Mouse (Mus musculus): ENCODE results near the gene Phactr2. TPM values are rescaled to one million over a fixed set of nuclear protein-coding genes. Genes with fewer than 3 reads are reported as not detected.
"Not testable (repeated sequence)": the region's sequence is repeated elsewhere in the genome, so short reads cannot be mapped to it uniquely, and the experiment has no call there.

Gene Phactr2
- 10 to 100 TPM; 13.1 to 15.5 TPM for total RNA-seq (2021)
- long read RNA-seq, experiment 1, partial matches to known transcripts: 1 of 3 reads
- long read RNA-seq, experiment 1, other reads (novel, unspliced or antisense): 1 of 3 reads
- long read RNA-seq, experiment 2, partial matches to known transcripts: 1 of 9 reads
- long read RNA-seq, experiment 2, other reads (novel, unspliced or antisense): 6 of 9 reads

DNA sequence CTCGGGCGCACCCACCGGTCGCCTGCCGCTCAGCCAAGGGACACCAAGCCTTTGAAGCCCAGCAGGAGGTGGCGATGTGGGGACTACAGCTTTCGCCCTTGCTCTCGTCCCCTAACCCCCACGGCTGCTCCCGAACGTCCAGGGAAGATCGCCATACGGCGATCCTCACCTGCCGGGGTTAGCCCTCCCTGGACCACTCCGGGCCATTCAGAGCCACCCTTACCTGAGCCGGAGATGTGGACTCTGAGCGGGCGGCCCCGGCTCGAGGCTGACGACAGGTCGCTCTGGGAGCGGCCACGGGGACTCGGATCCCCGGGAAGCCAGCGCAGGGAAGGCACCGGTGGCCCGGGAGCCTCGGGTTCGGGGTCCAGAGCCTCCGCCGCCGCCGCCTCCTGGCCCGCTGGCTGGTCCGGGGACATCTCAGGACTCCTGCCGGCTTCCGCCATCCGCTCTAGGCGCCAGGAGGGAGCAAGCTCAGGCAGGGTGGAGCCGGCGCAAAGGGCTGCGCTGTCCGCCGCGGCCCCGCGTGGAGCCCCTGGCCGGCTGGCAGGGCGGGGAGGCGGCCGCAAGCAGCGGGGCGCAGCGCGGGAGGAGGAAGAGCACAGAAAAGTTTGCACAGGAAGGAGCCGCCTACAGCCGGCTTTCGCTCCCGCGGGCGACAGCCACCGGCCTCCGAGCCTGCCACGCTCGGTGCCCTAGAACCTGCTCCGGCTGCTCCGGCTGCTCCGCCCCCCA, at the start of gene Phactr2:
TSS of gene Phactr2 (minus strand) at position 580 of the 735 bp plus-strand sequence.
- DNase-seq: peak; percentile 8 to 18
- intact Hi-C loops (cut with DNase I): no loop called here

- intact Hi-C loops (cut with DNase I): no loop called here
- DNase-seq: no peak
These were observed 47.6 kb upstream of the Phactr2 start for GRCm38 (mm10) chr10:13521857-13522256.

GRCm38 (mm10) chr10:13502371-13502770, 28.2 kb upstream of the Phactr2 start:
- intact Hi-C loops (cut with DNase I): no loop called here

DNA sequence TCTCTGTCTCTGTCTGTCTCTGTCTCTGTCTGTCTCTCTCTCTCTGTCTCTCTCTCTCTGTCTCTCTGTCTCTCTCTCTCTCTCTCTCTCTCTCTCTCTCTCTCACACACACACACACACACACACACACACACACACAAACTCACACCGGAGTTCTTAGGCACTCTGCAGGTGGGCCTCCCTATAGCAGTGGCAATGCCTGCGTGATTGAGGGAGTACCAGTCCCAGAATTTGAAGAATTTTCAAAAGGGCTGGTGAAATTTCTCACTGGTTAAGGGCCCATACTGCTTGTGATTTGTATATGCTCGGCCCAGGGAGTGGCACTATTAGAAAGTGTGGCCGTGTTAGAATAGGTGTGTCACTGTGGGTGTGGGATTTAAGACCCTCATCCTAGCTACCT, 27.3 kb upstream of the Phactr2 start:
- intact Hi-C loops (cut with DNase I): not testable (repeated sequence)

More at GRCm38 (mm10) chr10:13502371-13502770, 28.2 kb upstream of the Phactr2 start:
- DNase-seq: no peak

GRCm38 (mm10) chr10:13500938-13501496, 26.8 kb upstream of the Phactr2 start:
- intact Hi-C loops (cut with DNase I): no loop called here

More for the DNA sequence above, 27.3 kb upstream of the Phactr2 start:
- not testable (repeated sequence) for DNase-seq

GRCm38 (mm10) chr10:13500473-13500872, 26.3 kb upstream of the Phactr2 start:
- DNase-seq: no peak
- intact Hi-C loops (cut with DNase I): no loop called here

More at GRCm38 (mm10) chr10:13500938-13501496, 26.8 kb upstream of the Phactr2 start:
- peak; percentile 75 to 81 for DNase-seq

- intact Hi-C loops (cut with DNase I): no loop called here
- no peak for DNase-seq
These were observed 25.1 kb upstream of the Phactr2 start, which contains the start of gene Fuca2 for GRCm38 (mm10) chr10:13499331-13499730. Gene Fuca2 (plus strand): TSS chr10:13499540.

DNA sequence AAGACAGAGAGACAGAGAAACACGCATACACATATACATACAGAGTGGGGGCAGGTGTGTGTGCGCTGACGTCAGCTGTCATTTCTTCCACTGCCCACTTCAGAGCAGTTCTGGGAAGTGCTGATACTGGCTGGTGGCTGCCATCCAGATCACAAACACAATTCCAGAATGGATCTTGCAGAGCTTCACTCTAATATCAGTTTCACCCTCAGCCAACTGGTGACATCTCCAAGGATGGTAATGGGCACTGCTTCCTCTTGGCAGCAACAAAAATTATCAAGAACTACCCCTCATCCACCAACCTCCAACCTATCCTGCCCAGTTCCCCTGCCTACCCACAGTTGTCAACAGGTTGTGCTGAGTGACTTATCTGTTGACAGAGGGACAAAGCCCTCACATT, 22.1 kb upstream of the Phactr2 start:
- DNase-seq: no peak
- intact Hi-C loops (cut with DNase I): no loop called here

DNA sequence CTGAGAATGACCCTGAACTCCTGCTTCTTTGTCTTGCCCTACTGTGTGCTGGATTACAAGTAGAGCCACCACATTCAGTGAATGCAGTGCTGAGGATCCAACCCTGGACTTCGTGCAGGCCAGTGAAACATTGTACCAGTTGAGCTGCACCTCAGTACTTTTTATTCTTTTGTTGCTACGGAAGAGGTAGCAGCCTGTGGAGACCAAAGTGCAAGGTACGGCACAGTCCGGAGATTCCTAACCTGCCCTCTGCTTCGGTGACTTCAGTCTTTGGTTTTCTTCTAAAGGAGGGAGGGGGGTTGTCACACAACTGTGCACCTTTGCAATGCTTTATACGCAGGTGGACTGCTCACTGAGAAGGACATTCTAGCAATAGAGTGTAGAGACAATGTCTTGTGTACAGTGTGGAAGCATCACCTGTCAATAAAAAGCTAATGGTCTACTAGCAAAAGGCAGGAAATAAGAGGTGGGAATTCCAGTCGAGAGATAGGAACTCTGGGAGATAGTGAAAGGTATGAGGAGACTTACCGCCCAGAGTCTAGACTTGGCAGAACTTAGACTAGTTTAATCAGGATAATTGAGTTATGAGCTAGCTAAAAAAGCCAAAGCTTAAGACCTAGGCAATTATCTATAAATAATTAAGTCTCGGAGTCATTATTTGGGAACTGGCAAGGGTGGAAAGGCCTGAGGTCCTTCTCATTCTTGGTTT, 19.9 kb upstream of the Phactr2 start:
- no peak for DNase-seq
- intact Hi-C loops (cut with DNase I): no loop called here

- intact Hi-C loops (cut with DNase I): no loop called here
- DNase-seq: no peak
These were observed 15.5 kb upstream of the Phactr2 start for GRCm38 (mm10) chr10:13489671-13490070.

- intact Hi-C loops (cut with DNase I): no loop called here
These were observed 11.7 kb upstream of the Phactr2 start for GRCm38 (mm10) chr10:13485958-13486357.

DNA sequence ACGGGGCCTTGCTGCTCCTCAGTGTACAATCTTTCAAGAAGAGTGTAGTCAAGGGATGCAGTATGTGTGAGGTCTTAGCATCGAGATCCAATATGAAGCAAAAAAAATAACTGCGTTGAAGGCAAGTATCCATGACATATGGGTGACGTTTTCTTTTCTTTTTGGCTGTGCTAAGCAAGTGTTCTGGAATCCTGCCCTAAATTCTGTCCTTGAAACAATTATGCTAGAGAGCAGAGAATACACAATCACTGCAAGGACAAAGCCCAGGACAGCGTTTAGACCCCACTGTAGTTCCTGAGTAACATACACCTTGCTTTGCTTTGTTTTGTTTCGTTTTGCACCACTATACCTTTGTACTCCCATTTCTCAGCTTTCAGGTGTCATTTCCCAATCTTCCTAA, 5.1 kb upstream of the Phactr2 start:
- DNase-seq: no peak
- intact Hi-C loops (cut with DNase I): no loop called here

More at GRCm38 (mm10) chr10:13485958-13486357, 11.7 kb upstream of the Phactr2 start:
- DNase-seq: no peak

- intact Hi-C loops (cut with DNase I): no loop called here
- DNase-seq: no peak
These were observed 909 bp upstream of the Phactr2 start for GRCm38 (mm10) chr10:13475121-13475520.

DNA sequence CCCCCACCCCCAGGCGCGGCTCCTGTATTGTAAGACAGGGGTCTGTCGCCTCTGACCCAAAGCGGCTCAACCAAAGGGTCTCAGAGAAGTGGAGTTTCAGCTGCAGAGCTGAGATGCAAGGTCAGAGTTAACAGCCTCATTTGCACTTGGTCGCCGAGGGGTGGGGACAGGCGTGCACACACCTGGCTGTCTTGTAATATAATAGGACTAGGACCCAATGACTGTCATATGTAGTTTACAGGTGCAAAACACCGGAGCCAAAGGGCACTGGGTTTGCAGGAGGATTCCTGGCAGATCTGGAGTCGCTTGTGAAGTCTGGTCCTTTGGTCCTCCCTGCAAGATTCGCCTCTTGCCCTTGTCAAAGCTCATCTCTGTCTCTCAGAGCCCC, 350 bp upstream of the Phactr2 start:
- DNase-seq: no peak
- intact Hi-C loops (cut with DNase I): no loop called here

- intact Hi-C loops (cut with DNase I): no loop called here
- peak in 1 of 2 experiments; percentile 12 for DNase-seq
These were observed 852 bp downstream of the Phactr2 start for GRCm38 (mm10) chr10:13473287-13473832.

DNA sequence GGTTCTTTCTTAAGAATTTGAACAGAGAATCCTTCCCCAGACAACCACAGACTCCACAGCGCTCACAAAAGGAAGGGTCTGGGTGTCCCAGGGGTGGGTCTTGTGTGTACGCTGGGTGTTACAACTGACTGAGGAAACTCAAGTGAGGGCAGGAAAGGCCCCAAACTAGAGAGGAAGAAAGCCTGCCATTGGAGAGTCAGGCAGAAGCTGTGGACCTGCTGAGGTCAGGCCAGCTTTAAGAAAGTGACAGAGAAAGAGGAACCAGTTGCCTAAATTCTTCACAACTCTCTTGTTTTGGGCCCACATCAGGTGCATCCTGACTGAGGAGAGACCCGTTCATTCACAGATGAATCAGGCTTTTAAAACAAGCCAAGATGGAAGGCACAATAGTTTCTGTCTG, 4.0 kb downstream of the Phactr2 start:
- no peak for DNase-seq
- intact Hi-C loops (cut with DNase I): no loop called here

- intact Hi-C loops (cut with DNase I); DNase-seq: not testable (repeated sequence)
These were observed 6.1 kb downstream of the Phactr2 start for GRCm38 (mm10) chr10:13468025-13468529.

- no peak for DNase-seq
- intact Hi-C loops (cut with DNase I): no loop called here
These were observed 7.3 kb downstream of the Phactr2 start for GRCm38 (mm10) chr10:13466925-13467324.

DNA sequence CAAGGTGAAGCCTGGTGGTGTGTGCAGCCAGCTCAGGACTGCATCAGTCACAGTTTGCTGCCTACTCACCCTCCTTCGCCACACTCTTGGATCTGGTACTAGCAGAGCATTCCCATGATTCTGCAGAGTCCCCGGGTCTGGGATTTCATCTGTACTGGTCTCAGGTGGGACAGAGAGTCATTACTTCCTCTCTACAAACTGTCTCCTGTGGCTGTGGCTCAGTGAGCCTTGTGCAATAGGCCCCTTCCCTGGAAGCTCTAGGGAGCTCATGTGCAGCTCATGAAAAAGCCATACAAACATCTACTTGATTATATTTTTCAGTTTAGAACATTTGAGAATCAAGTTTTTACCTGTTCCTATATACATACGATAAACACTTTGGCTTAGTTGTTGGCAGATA, 9.9 kb downstream of the Phactr2 start:
- DNase-seq; intact Hi-C loops (cut with DNase I): not testable (repeated sequence)

GRCm38 (mm10) chr10:13453200-13453990, 20.8 kb downstream of the Phactr2 start:
- no peak for DNase-seq
- intact Hi-C loops (cut with DNase I): no loop called here

Data from gastrocnemius, postnatal 36 days (tissue).